Mouse (Mus musculus) urinary bladder, postnatal 25 days (tissue): ENCODE results near the gene Pip5kl1.
A peak's percentile ranks its signal among the peaks of the same experiment; 100 is the strongest.

Source experiments
- DNase-seq: peaks from one replicate; pipeline ENCODE4 v3.0.0; 2022; ENCODE audit warnings: low spot score

The Pip5kl1 gene

GRCm38 (mm10) chr2:32547964-32548739 lies 26.4 kb upstream of the Pip5kl1 start:
- DNase-seq: peak; percentile 37

- no peak for DNase-seq
Measured at GRCm38 (mm10) chr2:32549171-32549570, 25.4 kb upstream of the Pip5kl1 start.

- peak; percentile 46 for DNase-seq
Measured at GRCm38 (mm10) chr2:32549764-32550163, 24.8 kb upstream of the Pip5kl1 start.

- no peak for DNase-seq
Measured at GRCm38 (mm10) chr2:32551236-32551635, 23.4 kb upstream of the Pip5kl1 start.

- DNase-seq: no peak
Measured at GRCm38 (mm10) chr2:32553592-32554148, 20.9 kb upstream of the Pip5kl1 start.

- no peak for DNase-seq
Measured at GRCm38 (mm10) chr2:32555484-32555883, 19.1 kb upstream of the Pip5kl1 start.

GRCm38 (mm10) chr2:32556019-32556418 lies 18.6 kb upstream of the Pip5kl1 start:
- no peak for DNase-seq

- DNase-seq: no peak
Measured at GRCm38 (mm10) chr2:32559570-32559969, 15.0 kb upstream of the Pip5kl1 start.

- peak; percentile 60 for DNase-seq
Measured at GRCm38 (mm10) chr2:32566536-32567063, 8.0 kb upstream of the Pip5kl1 start.

- no peak for DNase-seq
Measured at GRCm38 (mm10) chr2:32568149-32568548, 6.4 kb upstream of the Pip5kl1 start.

- no peak for DNase-seq
Measured at GRCm38 (mm10) chr2:32568941-32569340, 5.7 kb upstream of the Pip5kl1 start.

- peak; percentile 78 for DNase-seq
Measured at GRCm38 (mm10) chr2:32570698-32571494, 3.7 kb upstream of the Pip5kl1 start, which contains the start of gene Dpm2. Gene Dpm2 (plus strand): TSS chr2:32570858.

GRCm38 (mm10) chr2:32572196-32572595 lies 2.4 kb upstream of the Pip5kl1 start:
- DNase-seq: no peak

GRCm38 (mm10) chr2:32574901-32575585 lies 446 bp downstream of the Pip5kl1 start:
- peak; percentile 36 for DNase-seq

- DNase-seq: no peak
Measured at GRCm38 (mm10) chr2:32575586-32576160, 1.1 kb downstream of the Pip5kl1 start, which contains the start of gene 9430097D07Rik. Gene 9430097D07Rik (minus strand): TSS chr2:32575684.

- no peak for DNase-seq
Measured at GRCm38 (mm10) chr2:32576532-32576931, 1.9 kb downstream of the Pip5kl1 start.

GRCm38 (mm10) chr2:32578146-32579046 lies 3.8 kb downstream of the Pip5kl1 start:
- no peak for DNase-seq

GRCm38 (mm10) chr2:32581450-32582095 lies 7.0 kb downstream of the Pip5kl1 start:
- no peak for DNase-seq

- DNase-seq: peak; percentile 72
Measured at GRCm38 (mm10) chr2:32582830-32583799, 8.5 kb downstream of the Pip5kl1 start.
